16 mouse cellular contexts compared by ENCODE assay signal in genomic region chr16:91652191-91652590, GRCm38 (mm10).
"Had no signal": no experiment of that assay in that cellular context is flagged by ENCODE, and none has a peak within 500 bp of the region (broad histone marks: within the 10 kb centered on the region; RNA-seq: fewer than 3 reads in every experiment).

No protein-coding gene starts in this region.

- H3K4me2 ChIP-seq: lung, embryonic 14.5 days; midbrain, embryonic 12.5 days; neural tube, embryonic 13.5 days; neural tube, embryonic 15.5 days had no signal

- H3K27me3 ChIP-seq: midbrain, embryonic 12.5 days; neural tube, embryonic 13.5 days; neural tube, embryonic 15.5 days had no signal

- H3K27ac ChIP-seq: midbrain, embryonic 10.5 days; midbrain, embryonic 12.5 days; neural tube, embryonic 13.5 days; neural tube, embryonic 15.5 days had no signal

- H3K9me3 ChIP-seq: midbrain, embryonic 10.5 days; midbrain, embryonic 12.5 days; neural tube, embryonic 13.5 days; neural tube, embryonic 15.5 days had no signal

- ATAC-seq: midbrain, embryonic 16.5 days had no signal

- DNase-seq: lung, adult 18-20 months; lung, embryonic 14.5 days; lung, postnatal 10 days; lung, postnatal 4 days; midbrain, embryonic 14.5 days; right cerebral cortex, postnatal 14 days; spleen, adult 18-20 months; thymus, adult 18-20 months; thymus, postnatal 14 days; thymus, postnatal 36 days had no signal

- H3K9ac ChIP-seq: lung, embryonic 14.5 days; midbrain, embryonic 12.5 days; neural tube, embryonic 13.5 days; neural tube, embryonic 15.5 days had no signal

- H3K4me3 ChIP-seq: midbrain, embryonic 10.5 days; midbrain, embryonic 12.5 days; myocyte; neural tube, embryonic 13.5 days; neural tube, embryonic 15.5 days had no signal
